In genomic region chr7:139468440-139468839, GRCm38 (mm10) we compare ENCODE assay signal across 8 mouse cellular contexts.
A peak's percentile ranks its signal among the peaks of the same experiment; 100 is the strongest.
DNase-seq lines count a peak whose midpoint lies in the region; ATAC-seq and TF ChIP-seq lines count a peak whose summit lies in the region.

No protein-coding gene starts in this region.

- TF ChIP-seq EP300 in liver, postnatal 0 days (IDR thresholded peaks at IDR 0.05; ENCODE audit: low read depth) = no peak

- peak overlapping the region; percentile 81 for H3K27ac ChIP-seq in gastrocnemius, adult 2 months
- H3K27ac ChIP-seq in heart, embryonic 13.5 days (replicated peaks) = peak overlapping the region; percentile 99
- peak overlapping the region; percentile 30; the same call in 1 of the 2 replicates for H3K27ac ChIP-seq in liver, postnatal 0 days (ENCODE audit: low read depth)

- H3K4me2 ChIP-seq in heart, embryonic 13.5 days = peak overlapping the region; percentile 21; the same call in 1 of the 2 replicates
- H3K4me2 ChIP-seq in liver, postnatal 0 days (ENCODE audit: low read depth, low read length) = no peak overlapping the region

- no peak overlapping the region for H3K4me3 ChIP-seq in gastrocnemius, adult 2 months
- H3K4me3 ChIP-seq in heart, embryonic 13.5 days = no peak overlapping the region
- no peak overlapping the region for H3K4me3 ChIP-seq in liver, postnatal 0 days (ENCODE audit: low read depth, low read length)

- WGBS in heart, embryonic 13.5 days = 19% methylated on average over 2 of the region's 2 CpGs
- 61% methylated on average over 2 of the region's 2 CpGs for WGBS in liver, postnatal 0 days (ENCODE audit: insufficient replicate concordance)

- peaks cover 96% of the 10 kb centered on the region for H3K4me1 ChIP-seq in heart, embryonic 13.5 days
- peaks cover 24% of the 10 kb centered on the region for H3K4me1 ChIP-seq in liver, postnatal 0 days (ENCODE audit: insufficient read depth)

- no peak for TF ChIP-seq CTCF in gastrocnemius, adult 2 months (IDR thresholded peaks at IDR 0.05)
- TF ChIP-seq CTCF in liver, postnatal 0 days (IDR thresholded peaks at IDR 0.05; ENCODE audit: low read depth) = no peak

- no peaks in the 10 kb centered on the region for H3K9me3 ChIP-seq in heart, embryonic 13.5 days
- H3K9me3 ChIP-seq in liver, postnatal 0 days (ENCODE audit: low read length) = no peaks in the 10 kb centered on the region

- peak overlapping the region; percentile 69 for H3K9ac ChIP-seq in heart, embryonic 13.5 days
- H3K9ac ChIP-seq in liver, postnatal 0 days (replicated peaks) = no peak overlapping the region

- ATAC-seq in heart, embryonic 13.5 days (ENCODE audit: extremely low read depth, insufficient number of reproducible peaks, low FRiP score, low TSS enrichment) = no peak
- ATAC-seq in liver, postnatal 0 days = no peak
- no peak for ATAC-seq in megakaryocyte-erythroid progenitor cell, adult 5-6 weeks (replicated peaks; ENCODE audit: low FRiP score, low TSS enrichment, poor library complexity, severe bottlenecking)

- H3K36me3 ChIP-seq in heart, embryonic 13.5 days = no peaks in the 10 kb centered on the region
- no peaks in the 10 kb centered on the region for H3K36me3 ChIP-seq in liver, postnatal 0 days (replicated peaks; ENCODE audit: insufficient read depth, low read length)

- H3K27me3 ChIP-seq in heart, embryonic 13.5 days (replicated peaks) = no peaks in the 10 kb centered on the region
- no peaks in the 10 kb centered on the region for H3K27me3 ChIP-seq in liver, postnatal 0 days (ENCODE audit: insufficient read depth, low read length)

- intact Hi-C loops in gastrocnemius, adult 2 months (cut with DNase I) = no loop called here
- intact Hi-C loops in gastrocnemius, postnatal 36 days (cut with DNase I) = loop anchor here (10.0 kb wide), 1 partner anchor 54 kb away; no protein-coding TSS in a partner anchor

- DNase-seq in gastrocnemius, adult 2 months = peak; percentile 45
- DNase-seq in gastrocnemius, postnatal 36 days = no peak
- DNase-seq in MN1 (ENCODE audit: low spot score) = peak; percentile 37
- no peak for DNase-seq in liver, postnatal 0 days
- DNase-seq in thymus, postnatal 10 days (ENCODE audit: low spot score in 2 of 2) = no peak
- no peak for DNase-seq in layer of hippocampus, adult 9-10 months (ENCODE audit: low spot score)

Comparison
In these comparisons a context has a peak if more than half of its experiments do, and no peak if none do; other contexts are left out.
1. DNase-seq: peak in gastrocnemius, adult 2 months (single experiment) and MN1 (single experiment); none in gastrocnemius, postnatal 36 days (0 of 2), liver, postnatal 0 days (single experiment), thymus, postnatal 10 days (0 of 2) and layer of hippocampus, adult 9-10 months (single experiment).
2. H3K27ac ChIP-seq: peak in every context shown above with its lines; median percentile 99 in heart, embryonic 13.5 days; 81 in gastrocnemius, adult 2 months; 30 in liver, postnatal 0 days.